Mouse (Mus musculus) kidney, adult 2 months (tissue): ENCODE measurements around the gene Sox5. TPM values are rescaled to one million over a fixed set of nuclear protein-coding genes. Genes with fewer than 3 reads are reported as not detected.

Source experiments
- DNase-seq: peaks from one replicate; pipeline ENCODE4 v3.0.0; 2021
- H3K27ac ChIP-seq: fragments of 200-500 bp; 2 replicates; pipeline ENCODE4 v1.5.1; 2012; ENCODE audit warnings: low read depth, low read length, control low read depth, inconsistent platforms; ENCODE audit not compliant: insufficient read depth
- H3K27me3 ChIP-seq: fragments of 200-500 bp; replicated peaks from 2 replicates; pipeline ENCODE4 v1.6.1; 2012; ENCODE audit warnings: mild to moderate bottlenecking, moderate library complexity, low read length, inconsistent platforms; ENCODE audit not compliant: control insufficient read depth, insufficient read depth
- H3K36me3 ChIP-seq: fragments of 200-500 bp; 2 replicates; pipeline ENCODE4 v1.6.1; 2012; ENCODE audit warnings: mild to moderate bottlenecking, moderate library complexity, low read length, inconsistent platforms; ENCODE audit not compliant: control insufficient read depth, insufficient read depth
- H3K4me1 ChIP-seq: fragments of 200-500 bp; 2 replicates; pipeline ENCODE4 v1.6.1; 2011; ENCODE audit warnings: low read length; ENCODE audit not compliant: control insufficient read depth, insufficient read depth
- H3K4me3 ChIP-seq: fragments of 200-500 bp; 2 replicates; pipeline ENCODE4 v1.5.1; 2011; ENCODE audit warnings: mild to moderate bottlenecking, low read depth, low read length, control low read depth; ENCODE audit not compliant: insufficient read depth
- CTCF ChIP-seq: fragments of 200-500 bp; conservative IDR thresholded peaks from 2 replicates; pipeline ENCODE4 v1.5.1; 2011; ENCODE audit warnings: low read depth, mild to moderate bottlenecking, control low read depth, low read length, moderate library complexity, mixed read lengths; ENCODE audit not compliant: insufficient read depth, insufficient read length
- POLR2A ChIP-seq: fragments of 200-500 bp; IDR thresholded peaks from one replicate; pipeline ENCODE4 v1.6.1; 2011; ENCODE audit warnings: low read depth, low read length, control low read depth
- WGBS: fragments of 180-500 bp; shearing (Covaris S2); methylation state at CpG from one replicate; pipeline ENCODE4 v1.1.7; 2018; 5-methylcytosine and 5-hydroxymethylcytosine counted together
- polyA plus RNA-seq: library from polyadenylated mRNA; depleted of rRNA; stranded (reverse); fragments of >200 nt; gene quantifications from 2 replicates; pipeline ENCODE4 v1.2.3, GENCODE M21; 2012; rRNA removed

The Sox5 gene
- polyA plus RNA-seq = 2.9 and 3.2 TPM in 2 replicates

GRCm38 (mm10) chr6:144781431-144782030 lies at the start of gene Sox5:
Sox5 (minus strand) TSS chr6:144781977.
- Histone ChIP-seq H3K27ac (peak within 1 kb of the TSS; percentile 65), H3K27me3 (no peaks in the 10 kb centered on the region), H3K4me3 (peak within 1 kb of the TSS; percentile 85), H3K4me1 (no peaks in the 10 kb centered on the region), H3K36me3 (no peaks in the 10 kb centered on the region)
- TF ChIP-seq CTCF = no peak
- TF ChIP-seq POLR2A = no peak
- peak; percentile 56 for DNase-seq
- WGBS = under 1% methylated on average over 47 of the region's 47 CpGs

GRCm38 (mm10) chr6:144825018-144825602 lies 43.3 kb upstream of the Sox5 start:
- DNase-seq = no peak
- Histone ChIP-seq H3K4me1 (no peaks in the 10 kb centered on the region), H3K36me3 (no peaks in the 10 kb centered on the region), H3K27ac (no peak overlapping the region), H3K4me3 (no peak overlapping the region), H3K27me3 (no peaks in the 10 kb centered on the region)
- 96% methylated on average over 6 of the region's 6 CpGs for WGBS
- TF ChIP-seq POLR2A (no peak), CTCF (no peak)

- Histone ChIP-seq H3K27ac (no peak overlapping the region), H3K4me3 (no peak overlapping the region), H3K36me3 (no peaks in the 10 kb centered on the region), H3K4me1 (no peaks in the 10 kb centered on the region), H3K27me3 (no peaks in the 10 kb centered on the region)
- DNase-seq = no peak
- 80% methylated on average over 12 of the region's 12 CpGs for WGBS
- TF ChIP-seq POLR2A = no peak
- TF ChIP-seq CTCF = no peak
Observed at GRCm38 (mm10) chr6:144824153-144824552, 42.4 kb upstream of the Sox5 start.

- H3K27ac ChIP-seq = no peak overlapping the region
- H3K4me1 ChIP-seq = no peaks in the 10 kb centered on the region
- TF ChIP-seq CTCF (no peak), POLR2A (no peak)
- DNase-seq = no peak
- H3K36me3 ChIP-seq = no peaks in the 10 kb centered on the region
- WGBS = 56% methylated on average over 14 of the region's 14 CpGs
- no peak overlapping the region for H3K4me3 ChIP-seq
- no peaks in the 10 kb centered on the region for H3K27me3 ChIP-seq
Observed at GRCm38 (mm10) chr6:144822594-144822993, 40.8 kb upstream of the Sox5 start.

- no peak overlapping the region for H3K4me3 ChIP-seq
- H3K27me3 ChIP-seq = no peaks in the 10 kb centered on the region
- 66% methylated on average over 6 of the region's 6 CpGs for WGBS
- no peaks in the 10 kb centered on the region for H3K4me1 ChIP-seq
- no peak for DNase-seq
- H3K36me3 ChIP-seq = no peaks in the 10 kb centered on the region
- TF ChIP-seq CTCF (no peak), POLR2A (no peak)
- H3K27ac ChIP-seq = no peak overlapping the region
Observed at GRCm38 (mm10) chr6:144821019-144821418, 39.2 kb upstream of the Sox5 start.

GRCm38 (mm10) chr6:144818016-144818415 lies 36.2 kb upstream of the Sox5 start:
- H3K4me3 ChIP-seq = no peak overlapping the region
- H3K4me1 ChIP-seq = no peaks in the 10 kb centered on the region; the same call in 1 of the 2 replicates
- DNase-seq = peak; percentile 23
- H3K36me3 ChIP-seq = no peaks in the 10 kb centered on the region
- H3K27me3 ChIP-seq = no peaks in the 10 kb centered on the region
- H3K27ac ChIP-seq = no peak overlapping the region
- WGBS = 92% methylated on average over 4 of the region's 4 CpGs
- TF ChIP-seq POLR2A = no peak

- no peak for TF ChIP-seq POLR2A
- no peak for TF ChIP-seq CTCF
- DNase-seq = no peak
- no peaks in the 10 kb centered on the region for H3K36me3 ChIP-seq
- H3K27ac ChIP-seq = no peak overlapping the region
- no peaks in the 10 kb centered on the region; the same call in 1 of the 2 replicates for H3K4me1 ChIP-seq
- no peaks in the 10 kb centered on the region for H3K27me3 ChIP-seq
- no peak overlapping the region for H3K4me3 ChIP-seq
- WGBS = 68% methylated on average over 5 of the region's 5 CpGs
Observed at GRCm38 (mm10) chr6:144817329-144817932, 35.7 kb upstream of the Sox5 start.
